Mouse (Mus musculus): ENCODE measurements at regions not wholly inside any gene's neighbourhood (a gene's known extent, or its start where the extent isn't known, plus 50 kb on each side); places are given as distances from the start of the nearest gene placed in this dataset.

GRCm38 (mm10) chr12:12643247-12643963 is 298.3 kb downstream of the Mycn start:
- no peak for DNase-seq (ENCODE audit: low spot score in 2 of 2)

GRCm38 (mm10) chr12:12635308-12635707 is 306.4 kb downstream of the Mycn start:
- no peak for DNase-seq (ENCODE audit: low spot score in 2 of 2)

GRCm38 (mm10) chr12:12627597-12627996 is 314.1 kb downstream of the Mycn start:
- no peak for DNase-seq (ENCODE audit: low spot score in 2 of 2)

GRCm38 (mm10) chr12:12625788-12626187 is 315.9 kb downstream of the Mycn start:
- DNase-seq (ENCODE audit: low spot score in 2 of 2), result no peak

- DNase-seq (ENCODE audit: low spot score in 2 of 2), result peak; percentile 57 to 76
Measured at GRCm38 (mm10) chr12:12622712-12623292, 318.9 kb downstream of the Mycn start.

- DNase-seq (ENCODE audit: low spot score in 2 of 2), result no peak
Measured at GRCm38 (mm10) chr12:12621506-12621905, 320.2 kb downstream of the Mycn start.

GRCm38 (mm10) chr12:12620316-12620715 is 321.4 kb downstream of the Mycn start:
- no peak for DNase-seq (ENCODE audit: low spot score in 2 of 2)

- DNase-seq (ENCODE audit: low spot score in 2 of 2), result no peak
Measured at GRCm38 (mm10) chr12:12619431-12619830, 322.3 kb downstream of the Mycn start.

- no peak for DNase-seq (ENCODE audit: low spot score in 2 of 2)
Measured at GRCm38 (mm10) chr12:12612520-12612919, 329.2 kb downstream of the Mycn start.

GRCm38 (mm10) chr12:12610861-12611260 is 330.9 kb downstream of the Mycn start:
- no peak for DNase-seq (ENCODE audit: low spot score in 2 of 2)

- DNase-seq (ENCODE audit: low spot score in 2 of 2), result no peak
Measured at GRCm38 (mm10) chr12:12607995-12608394, 333.7 kb downstream of the Mycn start.

GRCm38 (mm10) chr12:12606911-12607310 is 334.8 kb downstream of the Mycn start:
- DNase-seq (ENCODE audit: low spot score in 2 of 2), result no peak

GRCm38 (mm10) chr12:12605495-12605894 is 336.2 kb downstream of the Mycn start:
- no peak for DNase-seq (ENCODE audit: low spot score in 2 of 2)

GRCm38 (mm10) chr12:12601362-12601761 is 339.4 kb downstream of the Fam49a start:
- no peak for DNase-seq (ENCODE audit: low spot score in 2 of 2)

- DNase-seq (ENCODE audit: low spot score in 2 of 2), result no peak
Measured at GRCm38 (mm10) chr12:12595399-12595798, 333.5 kb downstream of the Fam49a start.

GRCm38 (mm10) chr12:12594567-12594966 is 332.6 kb downstream of the Fam49a start:
- DNase-seq (ENCODE audit: low spot score in 2 of 2), result no peak

- no peak for DNase-seq (ENCODE audit: low spot score in 2 of 2)
Measured at GRCm38 (mm10) chr12:12593343-12593742, 331.4 kb downstream of the Fam49a start.

- no peak for DNase-seq (ENCODE audit: low spot score in 2 of 2)
Measured at GRCm38 (mm10) chr12:12590753-12591291, 328.9 kb downstream of the Fam49a start.

- no peak for DNase-seq (ENCODE audit: low spot score in 2 of 2)
Measured at GRCm38 (mm10) chr12:12588771-12589370, 326.9 kb downstream of the Fam49a start.

- no peak for DNase-seq (ENCODE audit: low spot score in 2 of 2)
Measured at GRCm38 (mm10) chr12:12586436-12586835, 324.5 kb downstream of the Fam49a start.

GRCm38 (mm10) chr12:12581271-12582186 is 319.6 kb downstream of the Fam49a start:
- DNase-seq (ENCODE audit: low spot score in 2 of 2), result no peak

GRCm38 (mm10) chr12:12580763-12581178 is 318.8 kb downstream of the Fam49a start:
- DNase-seq (ENCODE audit: low spot score in 2 of 2), result no peak
